Mouse (Mus musculus) limb, embryonic 15.5 days (tissue): Measurements from ENCODE around the gene Tmem119. TPM values are rescaled to one million over a fixed set of nuclear protein-coding genes. Genes with fewer than 3 reads are reported as not detected.
A peak's percentile ranks its signal among the peaks of the same experiment; 100 is the strongest.
"Not testable (repeated sequence)": the region's sequence is repeated elsewhere in the genome, so short reads cannot be mapped to it uniquely, and the experiment has no call there.

Experiments
- ATAC-seq: fragments of 200-750 bp; cut with Nextera tagmentation; 2 replicates; pipeline ENCODE4 v1.8.0; 2017; ENCODE audit warnings: low read depth, moderate TSS enrichment; ENCODE audit not compliant: insufficient number of reproducible peaks, low FRiP score, low TSS enrichment
- H3K27ac ChIP-seq: fragments of 300-500 bp; sonication (generic); 2 replicates; pipeline ENCODE4 v1.5.1; 2015; ENCODE audit warnings: moderate library complexity, mild to moderate bottlenecking, inconsistent platforms
- H3K27me3 ChIP-seq: fragments of 300-500 bp; sonication (generic); 2 replicates; pipeline ENCODE4 v1.6.1; 2015; ENCODE audit warnings: inconsistent platforms
- H3K36me3 ChIP-seq: fragments of 300-500 bp; sonication (generic); 2 replicates; pipeline ENCODE4 v1.6.1; 2015; ENCODE audit warnings: inconsistent platforms
- H3K4me1 ChIP-seq: fragments of 300-500 bp; sonication (generic); 2 replicates; pipeline ENCODE4 v1.6.1; 2015; ENCODE audit warnings: inconsistent platforms
- H3K4me2 ChIP-seq: fragments of 300-500 bp; sonication (generic); 2 replicates; pipeline ENCODE4 v1.6.1; 2015; ENCODE audit warnings: mild to moderate bottlenecking, inconsistent platforms
- H3K4me3 ChIP-seq: fragments of 300-500 bp; sonication (generic); 2 replicates; pipeline ENCODE4 v1.5.1; 2015; ENCODE audit warnings: mild to moderate bottlenecking, inconsistent platforms
- H3K9ac ChIP-seq: fragments of 300-500 bp; sonication (generic); 2 replicates; pipeline ENCODE4 v1.6.1; 2015; ENCODE audit warnings: inconsistent platforms
- H3K9me3 ChIP-seq: fragments of 300-500 bp; sonication (generic); 2 replicates; pipeline ENCODE4 v1.6.1; 2016; ENCODE audit warnings: inconsistent platforms
- WGBS: fragments of 180-500 bp; shearing (Covaris S2); methylation state at CpG from one replicate; pipeline ENCODE4 v1.1.7; 2015; 5-methylcytosine and 5-hydroxymethylcytosine counted together
- polyA plus RNA-seq: library from polyadenylated mRNA; unstranded; fragments of >200 nt; fragmentation: Nextera tagmentation; extraction: Ambion mirVana; gene quantifications from 2 replicates; pipeline ENCODE4 v1.2.1, GENCODE M21; 2015

Gene Tmem119
- polyA plus RNA-seq, 1 experiment from 2014 or later = 204 TPM

DNA sequence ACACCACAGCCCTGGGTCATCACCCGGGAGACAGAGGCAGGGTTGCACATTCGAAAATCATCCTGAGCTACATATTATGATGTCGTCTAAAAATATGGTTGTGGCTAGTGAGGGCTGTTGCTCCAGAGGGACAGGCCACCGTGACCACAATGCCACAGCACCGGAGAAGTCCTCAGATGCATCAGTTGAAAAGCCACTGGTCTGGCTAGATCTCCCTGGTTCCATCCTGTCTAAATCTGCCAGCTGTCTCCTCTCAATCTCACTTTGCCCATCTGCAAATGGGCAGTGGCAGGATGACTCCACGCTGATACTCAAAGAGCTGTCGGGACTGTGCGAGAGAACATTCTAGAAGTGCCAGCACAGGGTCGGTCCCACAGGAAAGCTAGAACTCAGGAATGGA, 1.8 kb downstream of the Tmem119 start:
- peak overlapping the region; percentile 56 for H3K4me3 ChIP-seq
- no peak for ATAC-seq
- no peak overlapping the region for H3K9ac ChIP-seq
- peaks cover 22% of the 10 kb centered on the region for H3K36me3 ChIP-seq
- 32% methylated on average over 9 of the region's 9 CpGs for WGBS
- peaks cover 70% of the 10 kb centered on the region for H3K4me1 ChIP-seq
- peak overlapping the region; percentile 92 for H3K27ac ChIP-seq
- H3K4me2 ChIP-seq = peak overlapping the region; percentile 61
- no peaks in the 10 kb centered on the region for H3K9me3 ChIP-seq
- H3K27me3 ChIP-seq = no peaks in the 10 kb centered on the region

DNA sequence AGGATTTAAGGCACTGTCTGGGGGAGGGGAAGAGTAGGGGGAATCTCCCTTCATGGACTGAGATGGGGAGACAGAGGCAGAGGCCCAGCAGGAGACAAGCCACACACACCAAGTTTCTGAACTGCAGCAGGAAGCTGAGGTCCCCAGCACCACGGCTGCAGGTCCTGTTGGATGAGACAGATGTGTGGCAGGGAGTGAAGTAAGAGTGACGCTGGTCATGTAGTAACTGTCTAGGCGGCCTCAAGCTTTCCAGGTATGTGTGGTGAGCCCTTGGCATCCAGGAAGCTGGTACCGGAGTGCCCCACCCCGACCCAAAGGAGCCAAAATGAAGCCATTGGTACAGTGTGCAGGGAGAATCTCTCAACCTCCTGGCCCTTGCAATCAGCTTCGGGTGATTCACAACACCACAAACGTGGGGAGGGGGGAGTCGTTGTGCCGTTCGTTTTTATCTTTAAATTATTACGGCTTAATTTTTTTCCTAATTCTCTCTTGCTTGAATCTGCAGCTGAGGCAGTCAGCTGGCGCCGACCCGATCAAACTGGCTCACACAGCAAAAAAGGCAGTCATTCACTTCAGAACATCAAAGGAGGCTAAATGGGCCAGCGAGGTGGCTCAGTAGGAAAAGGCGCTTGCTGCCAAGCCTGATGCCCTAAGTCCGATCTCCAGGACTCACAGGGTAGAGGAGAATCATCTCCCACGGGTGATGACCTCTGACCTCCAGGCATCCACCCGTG, 3.0 kb downstream of the Tmem119 start:
- 0 out of 2 replicates have a peak overlapping the region, but pooled peaks have one; percentile 8 for H3K9ac ChIP-seq
- 6% methylated on average over 19 of the region's 19 CpGs for WGBS
- H3K27ac ChIP-seq = peak overlapping the region; percentile 92
- H3K4me3 ChIP-seq = peak overlapping the region; percentile 56
- peaks cover 32% of the 10 kb centered on the region for H3K36me3 ChIP-seq
- peak overlapping the region; percentile 61 for H3K4me2 ChIP-seq
- H3K27me3 ChIP-seq = no peaks in the 10 kb centered on the region
- H3K9me3 ChIP-seq = no peaks in the 10 kb centered on the region
- H3K4me1 ChIP-seq = peaks cover 76% of the 10 kb centered on the region
- no peak; the same call in 1 of the 2 replicates for ATAC-seq

DNA sequence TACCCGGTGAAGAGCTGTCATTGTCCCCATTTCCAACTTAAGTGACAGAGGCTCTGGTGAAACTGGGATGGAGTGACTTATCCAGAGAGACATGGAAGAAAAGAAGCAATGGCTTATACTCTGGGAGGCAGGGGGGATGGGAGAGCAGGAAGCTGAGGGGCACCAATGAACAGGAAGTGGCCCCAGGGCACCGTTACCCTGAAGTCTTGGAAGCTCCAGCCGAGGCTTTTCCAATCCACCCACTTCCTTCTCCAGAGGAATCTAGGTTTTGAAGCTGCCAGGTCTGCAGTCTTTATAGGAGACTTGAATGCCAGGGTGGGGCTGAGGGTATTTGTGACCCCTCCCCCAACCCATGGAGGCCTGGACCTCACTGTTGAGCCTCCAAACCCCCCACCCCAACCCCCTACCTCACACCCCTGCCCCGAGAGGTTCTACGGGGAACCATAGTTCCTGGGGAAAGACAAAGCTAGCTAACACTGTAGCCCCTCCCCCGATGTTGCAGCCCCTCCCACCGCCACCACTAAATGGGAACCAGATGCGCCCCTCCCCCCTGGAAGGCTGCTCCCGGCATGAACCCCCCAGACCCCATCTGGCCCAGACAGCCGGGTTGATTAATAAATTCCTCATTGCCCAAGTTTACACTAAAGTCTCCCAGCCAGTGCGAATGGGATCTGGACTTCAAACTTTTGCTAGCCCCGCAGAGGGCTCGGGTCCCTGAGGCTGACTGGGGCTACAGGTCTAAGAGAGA, 3.7 kb downstream of the Tmem119 start:
- Histone ChIP-seq H3K4me3 (peak overlapping the region; percentile 56), H3K36me3 (peaks cover 32% of the 10 kb centered on the region), H3K27ac (peak overlapping the region; percentile 92), H3K9me3 (no peaks in the 10 kb centered on the region), H3K9ac (no peak overlapping the region), H3K4me1 (peaks cover 83% of the 10 kb centered on the region), H3K27me3 (no peaks in the 10 kb centered on the region), H3K4me2 (peak overlapping the region; percentile 61)
- WGBS = 3% methylated on average over 13 of the region's 13 CpGs
- ATAC-seq = peak; percentile 56

DNA sequence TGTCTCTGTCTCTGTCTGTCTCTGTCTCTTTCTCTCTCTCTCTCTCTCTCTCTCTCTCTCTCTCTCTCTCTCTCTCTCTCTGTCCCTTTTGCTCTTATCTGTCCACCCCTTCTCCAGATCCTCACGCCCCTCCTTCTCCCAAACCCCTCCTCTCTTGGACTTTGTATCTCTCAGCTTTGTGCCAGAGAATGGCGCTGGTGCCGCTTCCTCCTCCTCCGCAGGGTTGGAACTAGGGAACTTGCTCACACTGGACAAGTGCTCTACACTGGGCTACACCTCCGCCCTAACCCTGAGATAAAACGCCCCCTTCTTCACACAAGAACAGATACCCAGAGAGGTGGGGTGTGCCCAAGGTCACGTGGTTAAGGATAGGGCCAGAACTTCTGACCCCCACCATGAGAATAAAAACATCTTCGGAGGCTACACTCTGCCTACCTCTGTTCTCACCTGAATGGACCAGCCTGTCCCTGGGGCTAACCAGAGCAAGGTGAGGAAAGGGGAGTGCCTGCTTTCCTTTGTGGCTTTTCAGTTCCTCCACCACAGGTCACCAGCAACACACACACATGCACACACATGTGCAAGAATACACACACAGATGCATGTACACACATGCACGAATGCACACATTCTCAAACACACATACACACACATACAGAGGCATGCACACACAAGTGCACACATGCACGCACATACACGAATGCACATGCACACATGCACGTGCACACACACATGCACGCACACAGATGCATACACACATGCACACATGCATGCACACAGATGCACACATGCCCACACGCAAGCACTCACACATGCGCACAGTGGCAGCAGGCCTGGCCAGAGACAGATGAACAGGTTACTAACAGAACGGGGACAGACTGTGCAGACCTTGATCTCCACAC, 8.9 kb downstream of the Tmem119 start:
- H3K27ac ChIP-seq = 0 out of 2 replicates have a peak overlapping the region, but pooled peaks have one; percentile 38
- peaks cover 32% of the 10 kb centered on the region for H3K36me3 ChIP-seq
- peaks cover 76% of the 10 kb centered on the region for H3K4me1 ChIP-seq
- H3K9me3 ChIP-seq = no peaks in the 10 kb centered on the region
- H3K4me2 ChIP-seq = no peak overlapping the region
- no peak for ATAC-seq
- no peak overlapping the region for H3K9ac ChIP-seq
- H3K27me3 ChIP-seq = no peaks in the 10 kb centered on the region
- 77% methylated on average over 16 of the region's 16 CpGs for WGBS
- H3K4me3 ChIP-seq = no peak overlapping the region

DNA sequence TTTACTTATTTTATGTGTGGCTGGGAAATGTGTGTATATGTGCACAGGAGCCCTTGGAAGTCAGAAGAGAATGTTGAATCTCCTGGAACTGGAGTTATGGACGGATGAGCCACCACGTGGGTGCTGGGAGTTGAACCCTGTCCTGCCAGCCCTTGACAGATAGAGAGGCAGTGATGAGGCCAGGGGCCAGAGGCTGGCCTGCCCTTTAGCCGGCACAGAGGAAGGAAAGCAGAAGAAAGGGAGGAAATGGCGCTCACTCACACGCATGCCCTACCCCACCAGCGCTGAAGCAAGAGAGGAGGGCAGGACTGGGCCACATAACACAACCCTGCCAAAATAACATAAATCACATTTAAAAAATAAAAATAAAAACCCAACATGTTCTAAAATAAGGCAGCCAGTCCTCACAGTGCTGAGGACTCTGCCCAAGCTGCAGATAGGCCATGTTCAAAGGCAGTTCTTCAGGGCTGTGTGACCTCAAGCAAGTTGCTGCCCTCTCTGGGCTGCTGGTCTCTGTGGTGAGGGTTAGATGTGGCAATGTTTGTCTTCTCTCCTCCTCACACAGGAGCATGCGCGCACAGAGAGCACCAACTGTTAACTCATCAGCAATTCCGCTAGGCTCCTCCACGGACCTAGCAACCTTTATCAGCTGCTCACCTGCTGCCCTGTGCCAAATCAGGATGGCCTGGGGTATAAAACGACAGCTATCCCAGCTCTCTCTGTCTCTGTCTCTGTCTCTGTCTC, 9.7 kb downstream of the Tmem119 start:
- H3K27ac ChIP-seq = peak overlapping the region; percentile 72
- no peak for ATAC-seq
- no peaks in the 10 kb centered on the region for H3K9me3 ChIP-seq
- H3K4me1 ChIP-seq = peaks cover 68% of the 10 kb centered on the region
- peaks cover 31% of the 10 kb centered on the region for H3K36me3 ChIP-seq
- H3K4me3 ChIP-seq = no peak overlapping the region
- no peaks in the 10 kb centered on the region for H3K27me3 ChIP-seq
- no peak overlapping the region for H3K4me2 ChIP-seq
- 71% methylated on average over 11 of the region's 11 CpGs for whole genome bisulfite sequencing
- no peak overlapping the region for H3K9ac ChIP-seq

DNA sequence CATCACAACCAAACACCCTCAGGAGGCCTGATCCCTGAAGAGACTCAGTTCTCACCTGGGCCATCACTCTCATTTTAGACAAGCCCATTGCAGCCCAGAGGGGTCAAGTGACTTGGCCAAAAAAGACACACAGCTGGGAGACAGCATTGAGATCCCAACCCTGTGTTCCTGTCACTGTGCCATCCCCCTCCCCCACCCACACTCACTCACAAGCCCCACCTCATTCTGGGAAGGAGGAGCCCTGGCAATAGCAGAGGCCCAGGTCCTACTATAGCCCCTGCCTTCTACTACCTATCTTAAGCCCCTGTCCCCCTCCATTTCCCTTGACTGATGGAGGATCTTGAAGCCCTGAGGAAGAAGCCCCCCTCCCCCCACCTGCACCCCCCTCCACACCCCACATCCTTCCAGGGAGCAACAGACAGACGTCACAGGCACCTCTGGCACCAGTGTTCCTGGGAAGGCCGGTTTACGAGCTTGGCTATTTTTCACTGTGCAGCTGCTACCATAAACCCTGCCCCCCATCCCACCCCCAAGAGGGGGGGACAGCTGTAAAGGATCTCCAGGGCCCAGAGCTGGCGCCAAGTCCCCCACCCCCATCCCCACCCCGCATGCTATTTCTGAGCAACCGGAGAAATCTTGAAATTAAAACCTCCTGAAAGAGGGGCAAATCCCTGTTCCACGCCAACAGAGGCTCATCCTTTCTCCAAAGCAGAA, 11.1 kb downstream of the Tmem119 start:
- peak; percentile 85 for ATAC-seq
- Histone ChIP-seq H3K4me2 (no peak overlapping the region; the same call in 1 of the 2 replicates), H3K4me1 (peaks cover 61% of the 10 kb centered on the region), H3K9ac (no peak overlapping the region), H3K27me3 (no peaks in the 10 kb centered on the region), H3K27ac (peak overlapping the region; percentile 83), H3K4me3 (no peak overlapping the region), H3K36me3 (peaks cover 17% of the 10 kb centered on the region), H3K9me3 (no peaks in the 10 kb centered on the region)
- WGBS = 10% methylated on average over 7 of the region's 7 CpGs

DNA sequence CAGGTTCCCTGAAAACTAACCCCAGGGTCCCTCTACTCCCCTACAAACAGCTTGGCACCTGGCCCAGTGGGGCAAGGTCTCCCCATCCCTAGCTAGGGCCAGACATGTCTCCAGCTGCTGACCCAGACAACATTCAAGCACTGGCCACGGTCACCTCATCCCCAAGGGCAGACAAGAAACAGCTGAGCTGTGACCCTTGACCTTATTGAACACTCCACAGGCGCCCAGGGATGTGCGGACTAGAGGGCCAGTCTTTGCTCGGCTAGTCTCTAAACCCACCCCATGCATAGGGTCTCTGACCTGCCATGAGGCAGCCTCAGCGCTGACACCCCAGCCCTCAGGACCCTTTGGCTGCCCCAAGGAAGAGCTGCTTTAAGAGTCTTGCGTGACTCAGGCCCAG, 11.7 kb downstream of the Tmem119 start:
- no peak overlapping the region; the same call in 1 of the 2 replicates for H3K4me2 ChIP-seq
- H3K4me3 ChIP-seq = no peak overlapping the region
- peaks cover 11% of the 10 kb centered on the region for H3K36me3 ChIP-seq
- H3K27ac ChIP-seq = peak overlapping the region; percentile 83
- H3K4me1 ChIP-seq = peaks cover 61% of the 10 kb centered on the region
- ATAC-seq = peak; percentile 11; the same call in 1 of the 2 replicates
- H3K9ac ChIP-seq = no peak overlapping the region
- H3K9me3 ChIP-seq = no peaks in the 10 kb centered on the region
- H3K27me3 ChIP-seq = no peaks in the 10 kb centered on the region
- 24% methylated on average over 6 of the region's 6 CpGs for WGBS

DNA sequence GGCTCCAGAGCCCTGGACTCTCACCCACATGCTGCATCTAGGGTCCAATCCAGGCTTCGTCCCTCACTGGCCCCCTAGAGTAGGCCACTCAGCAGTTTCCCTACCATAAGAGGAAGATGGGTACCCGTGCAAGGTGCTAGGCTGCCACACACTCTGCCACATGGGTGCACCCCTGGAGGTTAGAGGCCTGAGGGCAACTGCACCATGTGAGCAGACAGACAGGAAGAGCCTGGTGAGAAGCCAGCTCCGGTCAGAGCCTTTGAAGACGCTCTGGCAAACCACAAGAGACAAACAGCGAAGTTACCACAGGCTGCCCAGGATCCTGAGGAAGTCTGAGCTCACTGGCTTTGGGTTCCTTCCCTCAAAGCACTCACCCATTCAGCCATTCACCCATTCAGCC, 13.3 kb downstream of the Tmem119 start:
- Histone ChIP-seq H3K27ac (no peak overlapping the region), H3K4me1 (peaks cover 59% of the 10 kb centered on the region), H3K4me3 (no peak overlapping the region), H3K36me3 (no peaks in the 10 kb centered on the region), H3K4me2 (no peak overlapping the region), H3K27me3 (no peaks in the 10 kb centered on the region), H3K9me3 (no peaks in the 10 kb centered on the region), H3K9ac (no peak overlapping the region)
- ATAC-seq = no peak
- 63% methylated on average over 5 of the region's 5 CpGs for WGBS

DNA sequence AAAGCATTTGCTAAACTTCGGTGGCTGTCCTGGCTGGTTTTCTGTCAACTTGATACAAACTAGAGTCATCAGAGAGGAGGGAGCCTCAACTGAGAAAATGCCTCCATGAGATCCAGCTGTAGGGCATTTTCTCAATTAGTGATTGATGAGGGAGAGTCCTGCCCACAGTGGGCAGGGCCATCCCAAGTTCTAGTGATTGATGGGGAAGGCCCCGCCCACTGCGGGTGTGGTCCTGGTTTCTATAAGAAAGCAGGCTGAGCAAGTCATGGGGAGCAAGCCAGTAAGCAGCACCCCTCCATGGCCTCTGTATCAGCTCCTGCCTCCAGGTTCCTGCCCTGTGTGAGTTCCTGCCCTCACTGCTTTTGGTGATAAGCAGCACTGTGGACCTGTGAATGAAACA, 16.2 kb downstream of the Tmem119 start:
- Histone ChIP-seq H3K4me2 (peak overlapping the region; percentile 25), H3K4me1 (peaks cover 50% of the 10 kb centered on the region), H3K27ac (peak overlapping the region; percentile 89)
- H3K9ac ChIP-seq, H3K4me3 ChIP-seq, ATAC-seq, H3K9me3 ChIP-seq, H3K27me3 ChIP-seq, H3K36me3 ChIP-seq: not testable (repeated sequence)
- 25% methylated on average over 3 of the region's 3 CpGs for WGBS

DNA sequence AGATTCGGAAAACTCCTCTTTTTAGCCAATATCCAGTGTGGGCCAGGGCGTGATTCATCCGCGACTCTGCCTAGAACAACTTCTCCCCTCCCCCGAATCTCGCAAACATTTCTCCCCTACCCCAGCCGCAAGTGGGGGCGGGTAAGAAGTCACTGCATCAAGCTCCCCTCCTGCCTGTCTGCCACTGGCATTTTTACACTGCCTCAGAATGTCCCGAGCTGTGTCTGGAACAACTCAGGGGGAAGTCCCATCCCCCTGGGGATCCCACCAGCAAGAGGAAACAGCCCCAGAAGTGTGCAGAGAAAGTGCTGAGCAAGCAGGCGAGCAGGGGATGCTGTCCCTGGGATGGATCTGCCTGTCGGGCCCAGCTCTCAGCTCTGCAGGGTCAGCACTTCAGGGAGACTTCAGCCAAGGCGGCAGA, 16.7 kb downstream of the Tmem119 start:
- Histone ChIP-seq H3K9me3 (no peaks in the 10 kb centered on the region), H3K36me3 (peaks cover 2% of the 10 kb centered on the region; the same call in 1 of the 2 replicates), H3K4me2 (peak overlapping the region; percentile 25), H3K4me3 (no peak overlapping the region), H3K27me3 (no peaks in the 10 kb centered on the region), H3K27ac (peak overlapping the region; percentile 89), H3K4me1 (peaks cover 45% of the 10 kb centered on the region), H3K9ac (no peak overlapping the region)
- ATAC-seq = no peak
- WGBS = 4% methylated on average over 12 of the region's 12 CpGs
